Mouse (Mus musculus): ENCODE measurements around the gene Ctsm.
"Not testable (repeated sequence)": the region's sequence is repeated elsewhere in the genome, so short reads cannot be mapped to it uniquely, and the experiment has no call there.

Ctsm gene

DNA sequence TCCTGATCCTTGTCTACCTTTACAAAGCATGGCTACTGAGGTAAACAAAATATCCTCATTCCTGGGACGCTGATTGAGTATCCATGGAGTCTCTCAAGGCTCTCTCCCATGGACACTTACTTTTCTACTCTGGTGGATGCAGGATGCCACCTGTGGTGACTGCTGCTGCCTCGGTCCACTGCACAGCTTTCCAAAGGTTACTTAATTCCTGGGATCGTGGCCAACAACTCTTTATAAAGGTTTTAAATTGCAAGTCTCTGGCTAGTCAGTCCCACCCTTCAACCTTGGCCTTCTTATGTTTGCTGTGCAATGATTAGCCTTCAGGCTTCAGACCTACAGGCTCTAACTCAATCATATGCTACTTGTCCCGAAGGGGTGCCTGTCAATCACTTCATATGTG, at the start of gene Ctsm:
Gene Ctsm, minus strand, starts transcription at position 209 of the 400 bp plus-strand sequence.
- in situ Hi-C loops (cut with MboI, MseI): no loop called here

- in situ Hi-C loops (cut with MboI, MseI): no loop called here
Measured at GRCm38 (mm10) chr13:61570027-61570426, 28.4 kb upstream of the Ctsm start, which contains the start of gene Cts3. Cts3 (minus strand) TSS chr13:61570127.

GRCm38 (mm10) chr13:61568074-61568473, 26.4 kb upstream of the Ctsm start, which contains the start of gene Gm49352:
Gm49352 (minus strand) TSS chr13:61568174.
- in situ Hi-C loops (cut with MboI, MseI): not testable (repeated sequence)

Measured in T-helper 17 cell (primary cell).